Mouse (Mus musculus): ENCODE results near the gene Gimap9. TPM values are rescaled to one million over a fixed set of nuclear protein-coding genes. Genes with fewer than 3 reads are reported as not detected.

The Gimap9 gene
- polyA plus RNA-seq, 1 experiment from 2014 or later: 3.2 TPM

DNA sequence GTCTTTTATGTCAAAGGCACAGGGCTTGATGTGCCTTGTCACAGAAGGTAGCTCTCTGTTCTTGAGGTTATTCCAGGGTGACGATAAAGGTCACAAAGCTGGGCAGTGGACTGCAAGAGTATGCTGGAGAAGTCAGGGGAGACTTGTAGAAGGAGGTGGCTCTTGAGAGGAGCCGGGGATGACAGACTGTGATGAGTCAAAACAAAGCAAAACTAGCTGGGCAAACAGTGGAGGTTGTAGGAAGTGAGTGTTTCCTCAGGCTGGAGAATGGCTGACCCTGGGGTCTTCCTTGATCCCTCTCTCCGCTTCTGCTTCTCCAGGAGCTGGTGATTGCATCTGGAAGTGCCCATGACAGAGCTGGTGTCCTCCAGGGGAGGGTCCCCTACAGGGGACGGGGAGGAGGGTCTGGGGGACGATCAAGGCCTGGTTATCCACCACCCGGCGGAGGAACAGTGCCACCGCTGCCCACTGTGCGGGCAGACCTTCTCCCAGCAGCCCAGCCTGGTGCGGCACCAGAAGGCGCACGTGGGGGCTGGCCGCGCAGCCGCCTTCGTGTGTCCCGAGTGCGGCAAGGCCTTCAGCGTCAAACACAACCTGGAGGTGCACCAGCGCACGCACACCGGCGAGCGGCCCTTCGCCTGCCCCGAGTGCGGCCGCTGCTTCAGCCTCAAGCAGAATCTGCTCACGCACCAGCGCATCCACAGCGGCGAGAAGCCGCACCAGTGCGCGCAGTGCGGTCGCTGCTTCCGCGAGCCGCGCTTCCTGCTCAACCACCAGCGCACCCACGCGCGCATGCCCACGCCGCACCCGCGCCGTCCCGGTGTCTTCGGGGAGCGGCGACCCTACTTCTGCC is 46.9 kb upstream of the Gimap9 start:
- peaks cover 8% of the 10 kb centered on the region; the same call in 1 of the 2 replicates for H3K4me1 ChIP-seq (replicated peaks; ENCODE audit: control insufficient read depth, insufficient read depth)
- H3K9ac ChIP-seq (ENCODE audit: low read length): peak overlapping the region; percentile 47; the same call in 1 of the 2 replicates
- peak overlapping the region; percentile 68 for H3K4me2 ChIP-seq (replicated peaks; ENCODE audit: low read depth)
- H3K4me3 ChIP-seq (ENCODE audit: low read depth, low read length): peak overlapping the region; percentile 36
- TF ChIP-seq EP300 (optimal IDR thresholded peaks at IDR 0.05): no peak
- no peak for TF ChIP-seq CTCF (IDR thresholded peaks at IDR 0.05; ENCODE audit: low read depth)
- H3K9me3 ChIP-seq (ENCODE audit: control insufficient read depth, low read length): no peaks in the 10 kb centered on the region
- H3K27me3 ChIP-seq (ENCODE audit: control insufficient read depth, insufficient read depth, low read length): no peaks in the 10 kb centered on the region
- ATAC-seq (ENCODE audit: low FRiP score, low TSS enrichment): peak; percentile 19; the same call in 1 of the 2 replicates
- 8% methylated on average over 54 of the region's 54 CpGs for WGBS
- no peaks in the 10 kb centered on the region for H3K36me3 ChIP-seq (ENCODE audit: control insufficient read depth, insufficient read depth, low read length)
- no peak overlapping the region for H3K27ac ChIP-seq (replicated peaks)
- DNase-seq (ENCODE audit: low spot score): no peak

- Histone ChIP-seq H3K27ac (replicated peaks) (no peak overlapping the region), H3K27me3 (ENCODE audit: control insufficient read depth, insufficient read depth, low read length) (no peaks in the 10 kb centered on the region), H3K9me3 (ENCODE audit: control insufficient read depth, low read length) (no peaks in the 10 kb centered on the region), H3K4me1 (replicated peaks; ENCODE audit: control insufficient read depth, insufficient read depth) (peaks cover 8% of the 10 kb centered on the region; the same call in 1 of the 2 replicates), H3K4me2 (replicated peaks; ENCODE audit: low read depth) (peak overlapping the region; percentile 68), H3K9ac (ENCODE audit: low read length) (peak overlapping the region; percentile 47; the same call in 1 of the 2 replicates), H3K36me3 (ENCODE audit: control insufficient read depth, insufficient read depth, low read length) (no peaks in the 10 kb centered on the region), H3K4me3 (ENCODE audit: low read depth, low read length) (peak overlapping the region; percentile 36)
- TF ChIP-seq EP300 (optimal IDR thresholded peaks at IDR 0.05): no peak
- TF ChIP-seq CTCF (IDR thresholded peaks at IDR 0.05; ENCODE audit: low read depth): no peak
- WGBS: 17% methylated on average over 13 of the region's 13 CpGs
- DNase-seq (ENCODE audit: low spot score): no peak
- peak; percentile 23; the same call in 1 of the 2 replicates for ATAC-seq (ENCODE audit: low FRiP score, low TSS enrichment)
Measured at GRCm38 (mm10) chr6:48629661-48630034, 46.3 kb upstream of the Gimap9 start.

- Histone ChIP-seq H3K36me3 (ENCODE audit: control insufficient read depth, insufficient read depth, low read length) (no peaks in the 10 kb centered on the region), H3K9me3 (ENCODE audit: control insufficient read depth, low read length) (no peaks in the 10 kb centered on the region), H3K9ac (ENCODE audit: low read length) (no peak overlapping the region), H3K4me2 (replicated peaks; ENCODE audit: low read depth) (no peak overlapping the region), H3K27ac (replicated peaks) (no peak overlapping the region), H3K4me3 (ENCODE audit: low read depth, low read length) (no peak overlapping the region), H3K4me1 (replicated peaks; ENCODE audit: control insufficient read depth, insufficient read depth) (peaks cover 8% of the 10 kb centered on the region; the same call in 1 of the 2 replicates), H3K27me3 (ENCODE audit: control insufficient read depth, insufficient read depth, low read length) (no peaks in the 10 kb centered on the region)
- 74% methylated on average over 8 of the region's 8 CpGs for WGBS
- no peak for ATAC-seq (ENCODE audit: low FRiP score, low TSS enrichment)
- no peak for DNase-seq (ENCODE audit: low spot score)
- TF ChIP-seq CTCF (IDR thresholded peaks at IDR 0.05; ENCODE audit: low read depth): no peak
- no peak for TF ChIP-seq EP300 (optimal IDR thresholded peaks at IDR 0.05)
Measured at GRCm38 (mm10) chr6:48630831-48631230, 45.1 kb upstream of the Gimap9 start.

GRCm38 (mm10) chr6:48635105-48635504 is 40.8 kb upstream of the Gimap9 start:
- Histone ChIP-seq H3K4me1 (replicated peaks; ENCODE audit: control insufficient read depth, insufficient read depth) (no peaks in the 10 kb centered on the region), H3K27ac (replicated peaks) (no peak overlapping the region), H3K36me3 (ENCODE audit: control insufficient read depth, insufficient read depth, low read length) (no peaks in the 10 kb centered on the region), H3K4me3 (ENCODE audit: low read depth, low read length) (no peak overlapping the region), H3K27me3 (ENCODE audit: control insufficient read depth, insufficient read depth, low read length) (no peaks in the 10 kb centered on the region), H3K9ac (ENCODE audit: low read length) (no peak overlapping the region), H3K4me2 (replicated peaks; ENCODE audit: low read depth) (no peak overlapping the region), H3K9me3 (ENCODE audit: control insufficient read depth, low read length) (no peaks in the 10 kb centered on the region)
- no peak for ATAC-seq (ENCODE audit: low FRiP score, low TSS enrichment)
- WGBS: 79% methylated on average over 2 of the region's 2 CpGs
- no peak for TF ChIP-seq CTCF (IDR thresholded peaks at IDR 0.05; ENCODE audit: low read depth)
- TF ChIP-seq EP300 (optimal IDR thresholded peaks at IDR 0.05): no peak
- no peak for DNase-seq (ENCODE audit: low spot score)

DNA sequence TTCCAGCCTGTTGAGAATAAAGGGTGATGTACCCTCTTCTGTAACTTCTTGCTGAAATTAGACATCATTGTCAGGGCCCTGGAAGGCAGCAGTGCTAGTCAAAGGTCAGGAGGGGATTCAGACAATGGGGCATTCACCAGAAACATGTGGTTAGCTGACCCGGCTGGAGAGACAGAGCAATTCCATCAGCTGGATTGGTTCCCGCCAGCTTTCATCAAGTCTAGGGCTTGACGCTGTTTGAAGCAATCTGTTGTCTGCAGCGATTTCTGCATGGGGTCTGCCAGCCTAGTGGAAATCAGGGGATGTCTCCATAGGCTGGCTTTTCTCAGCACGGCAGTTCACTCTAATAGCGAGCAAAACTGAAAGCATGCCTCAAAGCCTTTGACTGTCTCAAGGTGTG is 39.4 kb upstream of the Gimap9 start:
- 68% methylated on average over 6 of the region's 6 CpGs for WGBS
- ATAC-seq (ENCODE audit: low FRiP score, low TSS enrichment): no peak
- H3K36me3 ChIP-seq (ENCODE audit: control insufficient read depth, insufficient read depth, low read length): no peaks in the 10 kb centered on the region
- H3K4me2 ChIP-seq (replicated peaks; ENCODE audit: low read depth): no peak overlapping the region
- H3K4me3 ChIP-seq (ENCODE audit: low read depth, low read length): no peak overlapping the region
- H3K27ac ChIP-seq (replicated peaks): no peak overlapping the region
- H3K27me3 ChIP-seq (ENCODE audit: control insufficient read depth, insufficient read depth, low read length): no peaks in the 10 kb centered on the region
- no peak for TF ChIP-seq CTCF (IDR thresholded peaks at IDR 0.05; ENCODE audit: low read depth)
- no peak for TF ChIP-seq EP300 (optimal IDR thresholded peaks at IDR 0.05)
- DNase-seq (ENCODE audit: low spot score): no peak
- H3K9ac ChIP-seq (ENCODE audit: low read length): no peak overlapping the region
- H3K4me1 ChIP-seq (replicated peaks; ENCODE audit: control insufficient read depth, insufficient read depth): no peaks in the 10 kb centered on the region
- no peaks in the 10 kb centered on the region for H3K9me3 ChIP-seq (ENCODE audit: control insufficient read depth, low read length)

All from stomach, postnatal 0 days (tissue).